Mouse (Mus musculus): Measurements from ENCODE around the gene Slc6a16.

DNA sequence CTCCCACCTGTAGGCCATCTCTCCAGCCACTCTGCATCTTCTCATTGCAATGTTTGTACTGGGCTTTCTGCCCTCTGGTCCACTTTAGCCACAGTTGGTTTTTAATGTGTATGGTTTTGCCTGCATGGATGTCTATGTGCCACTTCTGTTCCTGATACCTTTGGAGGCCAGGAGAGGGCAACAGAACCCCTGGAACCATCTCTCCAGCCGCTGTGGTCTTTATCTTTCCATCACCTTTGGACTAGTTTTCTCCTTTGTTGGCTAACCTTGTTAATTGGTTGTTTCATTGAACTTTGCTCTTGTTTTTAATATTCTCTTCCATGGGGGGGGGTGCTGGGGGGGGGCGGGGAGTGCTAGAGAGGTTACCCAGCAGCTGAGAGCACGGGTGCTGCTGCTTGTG, 23.5 kb downstream of the Slc6a16 start:
- TF ChIP-seq CTCF (conservative IDR thresholded peaks at IDR 0.05; ENCODE audit: insufficient read depth, insufficient read length, low read depth, low read length) (peak; percentile 60), POLR2A (IDR thresholded peaks at IDR 0.05; ENCODE audit: low read depth, low read length) (no peak)

Measured in kidney, adult 2 months (tissue).